Mouse (Mus musculus) megakaryocyte, embryonic 14.5 days (primary cell): ENCODE measurements around the gene Als2.

Experiments
- FLI1 ChIP-seq: IDR thresholded peaks from 2 replicates; pipeline ENCODE4 v1.6.1; 2012; ENCODE audit warnings: low read length, inconsistent platforms, mixed read lengths
- GATA1 ChIP-seq: IDR thresholded peaks from 3 replicates; pipeline ENCODE4 v1.6.1; 2012; ENCODE audit warnings: mixed read lengths, low read length, inconsistent platforms, borderline replicate concordance

DNA sequence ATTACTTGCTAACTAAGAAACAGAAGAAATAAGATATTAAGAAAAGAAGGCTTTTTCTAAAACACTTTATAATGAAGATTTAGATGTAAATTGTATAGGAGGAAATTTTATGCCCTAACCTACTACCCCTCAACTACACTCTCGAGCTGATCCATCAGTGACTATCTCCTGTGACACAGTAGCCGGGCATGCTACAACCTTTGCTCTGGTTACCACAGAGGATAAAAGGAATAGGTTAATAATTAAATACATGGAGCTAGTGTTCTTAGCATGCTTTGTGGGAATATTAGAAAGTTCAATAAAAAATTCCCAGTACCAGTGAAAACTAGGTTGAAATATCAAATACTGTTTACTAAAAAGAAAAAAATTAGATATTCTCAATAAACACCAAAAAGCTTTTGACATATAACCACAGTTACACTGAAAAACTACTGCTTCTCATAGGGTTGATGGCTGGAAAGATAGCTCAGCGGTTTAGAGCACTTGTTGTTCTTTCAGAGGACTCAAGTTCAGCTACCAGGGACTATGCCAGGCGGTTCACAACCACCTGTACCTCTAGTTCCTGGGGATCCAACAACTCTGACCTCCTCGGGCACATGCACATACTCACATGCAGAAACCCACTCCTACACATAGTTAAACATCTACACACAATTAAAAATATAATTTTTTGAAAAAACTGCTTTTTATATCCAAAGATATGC lies 24.8 kb downstream of the Als2 start:
- TF ChIP-seq GATA1 (no peak), FLI1 (no peak)
